Mouse (Mus musculus): ENCODE measurements at regions not wholly inside any gene's neighbourhood (a gene's known extent, or its start where the extent isn't known, plus 50 kb on each side); places are given as distances from the start of the nearest gene placed in this dataset.

DNA sequence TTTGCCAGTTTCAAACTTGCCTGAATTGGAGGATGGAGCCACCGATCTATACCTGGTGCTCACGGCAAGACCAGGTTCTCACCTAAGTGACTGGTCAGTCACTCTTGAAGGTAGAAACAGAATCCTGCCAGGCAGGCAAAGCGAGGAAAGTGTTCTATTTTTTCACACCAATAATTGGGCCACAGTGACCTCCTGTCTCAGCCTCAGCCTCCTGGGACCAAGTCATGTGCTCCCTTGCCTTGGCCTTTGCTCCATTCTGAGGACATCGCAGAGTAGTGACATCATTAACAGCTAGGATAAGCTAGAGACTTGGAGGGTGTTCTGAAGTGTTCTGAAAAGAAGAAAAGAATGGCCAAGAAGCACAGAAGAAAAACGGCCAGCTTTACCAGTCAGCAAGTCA, 67.5 kb upstream of the Crhr1 start:
- DNase-seq (ENCODE audit: low spot score) (no peak), ATAC-seq (replicated peaks; ENCODE audit: low FRiP score) (no peak)
- H3K27me3 ChIP-seq (replicated peaks; ENCODE audit: control insufficient read depth, insufficient read depth, low read length): no peaks in the 10 kb centered on the region
- no peak overlapping the region for H3K4me3 ChIP-seq (ENCODE audit: low read depth, low read length)
- H3K36me3 ChIP-seq (ENCODE audit: control insufficient read depth, insufficient read depth, low read length): no peaks in the 10 kb centered on the region
- H3K4me2 ChIP-seq: no peak overlapping the region
- H3K27ac ChIP-seq (ENCODE audit: low read depth, low read length): no peak overlapping the region
- WGBS: 75% methylated on average over 5 of the region's 5 CpGs
- no peaks in the 10 kb centered on the region for H3K4me1 ChIP-seq (replicated peaks; ENCODE audit: control insufficient read depth, insufficient read depth, low read length)
- H3K9me3 ChIP-seq (ENCODE audit: control insufficient read depth, low read length): no peaks in the 10 kb centered on the region
- H3K9ac ChIP-seq (ENCODE audit: low read depth, low read length): no peak overlapping the region

DNA sequence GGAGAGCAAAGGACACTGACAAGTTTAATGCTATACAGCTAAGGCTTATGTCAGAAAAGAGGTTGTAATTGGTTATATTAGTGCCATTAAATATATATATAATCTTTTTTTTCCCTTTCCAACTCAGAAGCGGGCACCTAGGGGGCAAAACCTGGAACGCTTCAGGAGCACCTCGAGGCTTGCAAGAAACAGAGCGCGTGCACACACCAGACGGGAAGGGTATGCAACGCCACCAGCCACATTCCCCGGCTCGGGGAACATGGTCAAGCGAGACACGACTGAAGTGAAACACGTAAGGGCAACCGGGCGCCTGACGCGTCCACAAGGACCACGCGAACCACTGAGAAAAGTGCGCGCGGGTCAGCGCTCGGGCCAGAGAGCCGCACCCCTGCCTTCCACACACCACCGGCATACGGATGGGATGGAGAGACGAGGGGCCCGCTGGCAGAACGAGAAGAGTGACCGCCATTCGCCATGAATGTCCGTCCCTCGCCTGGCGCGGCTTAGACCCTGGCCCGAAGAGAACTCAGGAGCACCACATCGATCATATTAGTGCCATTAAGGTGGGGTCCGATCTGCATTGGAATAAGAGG, 60.0 kb upstream of the Crhr1 start:
- 85% methylated on average over 38 of the region's 38 CpGs for WGBS
- no peak for ATAC-seq (replicated peaks; ENCODE audit: low FRiP score)
- no peaks in the 10 kb centered on the region for H3K9me3 ChIP-seq (ENCODE audit: control insufficient read depth, low read length)

DNA sequence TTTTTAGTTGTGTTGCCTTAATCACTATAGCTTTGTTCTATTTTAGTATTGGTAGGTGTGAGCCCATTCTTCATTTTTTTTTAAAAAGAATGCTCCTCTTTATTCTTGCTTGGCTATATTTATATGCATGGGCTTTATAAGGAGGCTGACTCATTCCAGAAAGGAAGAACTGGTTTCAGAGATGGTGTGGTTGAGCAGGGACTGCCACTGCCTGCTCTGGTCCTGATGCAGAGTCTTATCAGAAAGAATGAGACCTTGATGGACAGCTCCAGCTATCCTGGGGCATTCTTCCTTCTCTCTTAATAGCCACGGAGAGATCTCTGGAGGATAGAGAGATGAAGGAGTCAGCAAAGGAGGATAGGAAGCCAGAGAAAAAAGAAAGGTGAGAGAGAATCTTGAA, 57.9 kb upstream of the Crhr1 start:
- no peak for DNase-seq (ENCODE audit: low spot score)
- ATAC-seq (replicated peaks; ENCODE audit: low FRiP score): no peak
- Histone ChIP-seq H3K9me3 (ENCODE audit: control insufficient read depth, low read length) (no peaks in the 10 kb centered on the region), H3K4me1 (replicated peaks; ENCODE audit: control insufficient read depth, insufficient read depth, low read length) (no peaks in the 10 kb centered on the region), H3K9ac (ENCODE audit: low read depth, low read length) (no peak overlapping the region), H3K4me2 (no peak overlapping the region), H3K27ac (ENCODE audit: low read depth, low read length) (no peak overlapping the region), H3K36me3 (ENCODE audit: control insufficient read depth, insufficient read depth, low read length) (no peaks in the 10 kb centered on the region), H3K4me3 (ENCODE audit: low read depth, low read length) (no peak overlapping the region), H3K27me3 (replicated peaks; ENCODE audit: control insufficient read depth, insufficient read depth, low read length) (no peaks in the 10 kb centered on the region)
- 42% methylated on average over 1 of the region's 1 CpGs for WGBS

More for the DNA sequence above, 60.0 kb upstream of the Crhr1 start:
- H3K4me2 ChIP-seq: no peak overlapping the region
- DNase-seq (ENCODE audit: low spot score): no peak
- no peak overlapping the region for H3K27ac ChIP-seq (ENCODE audit: low read depth, low read length)
- H3K4me1 ChIP-seq (replicated peaks; ENCODE audit: control insufficient read depth, insufficient read depth, low read length): no peaks in the 10 kb centered on the region
- H3K4me3 ChIP-seq (ENCODE audit: low read depth, low read length): no peak overlapping the region
- no peaks in the 10 kb centered on the region for H3K27me3 ChIP-seq (replicated peaks; ENCODE audit: control insufficient read depth, insufficient read depth, low read length)
- H3K36me3 ChIP-seq (ENCODE audit: control insufficient read depth, insufficient read depth, low read length): no peaks in the 10 kb centered on the region
- no peak overlapping the region for H3K9ac ChIP-seq (ENCODE audit: low read depth, low read length)

DNA sequence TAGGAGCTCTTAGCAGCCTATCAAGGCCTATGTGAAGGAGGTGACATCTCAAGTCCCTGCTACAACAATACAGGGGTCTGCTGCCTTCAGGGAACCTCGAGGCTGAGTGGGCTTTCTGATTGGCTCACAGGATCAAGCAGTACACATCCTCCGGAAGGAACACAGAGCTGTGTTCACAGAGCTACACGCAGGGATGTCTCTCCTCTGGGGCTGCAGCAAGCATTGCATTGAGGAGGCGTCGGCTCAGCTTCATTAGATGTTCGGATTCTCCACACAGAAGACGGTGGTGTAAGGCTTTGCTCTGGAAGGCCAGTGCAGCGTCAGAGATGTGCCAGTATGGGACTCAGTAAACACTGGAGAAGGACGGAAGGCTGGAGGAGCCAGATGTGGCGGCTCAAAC, 57.3 kb upstream of the Crhr1 start:
- H3K9ac ChIP-seq (ENCODE audit: low read depth, low read length): no peak overlapping the region
- H3K27me3 ChIP-seq (replicated peaks; ENCODE audit: control insufficient read depth, insufficient read depth, low read length): no peaks in the 10 kb centered on the region
- no peaks in the 10 kb centered on the region for H3K9me3 ChIP-seq (ENCODE audit: control insufficient read depth, low read length)
- no peaks in the 10 kb centered on the region for H3K36me3 ChIP-seq (ENCODE audit: control insufficient read depth, insufficient read depth, low read length)
- no peak for DNase-seq (ENCODE audit: low spot score)
- H3K4me2 ChIP-seq: no peak overlapping the region
- H3K4me3 ChIP-seq (ENCODE audit: low read depth, low read length): no peak overlapping the region
- H3K27ac ChIP-seq (ENCODE audit: low read depth, low read length): no peak overlapping the region
- 71% methylated on average over 10 of the region's 10 CpGs for WGBS
- ATAC-seq (replicated peaks; ENCODE audit: low FRiP score): no peak
- H3K4me1 ChIP-seq (replicated peaks; ENCODE audit: control insufficient read depth, insufficient read depth, low read length): no peaks in the 10 kb centered on the region

DNA sequence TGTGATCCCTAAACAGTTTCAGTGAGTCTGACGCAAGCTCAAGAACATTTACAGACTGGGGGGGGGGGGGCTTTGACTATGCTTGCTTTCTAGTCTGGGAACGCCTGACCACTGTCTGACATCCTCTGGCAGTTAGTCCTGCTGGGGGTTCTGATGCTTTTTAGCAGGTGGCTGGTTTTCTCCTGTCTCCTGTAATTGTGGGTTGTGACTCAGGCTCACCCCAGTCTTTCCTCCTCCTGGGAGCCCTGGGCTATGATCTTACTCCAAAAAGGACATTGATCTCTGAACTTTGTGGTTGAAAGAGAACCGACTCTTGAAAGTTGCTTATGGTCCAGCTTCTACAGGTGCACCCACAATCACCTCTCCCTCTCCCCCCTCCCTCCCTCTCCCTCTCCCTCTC, 50.6 kb upstream of the Crhr1 start:
- ATAC-seq (replicated peaks; ENCODE audit: low FRiP score): no peak
- DNase-seq (ENCODE audit: low spot score): no peak
- no peaks in the 10 kb centered on the region for H3K36me3 ChIP-seq (ENCODE audit: control insufficient read depth, insufficient read depth, low read length)
- no peak overlapping the region for H3K9ac ChIP-seq (ENCODE audit: low read depth, low read length)
- H3K4me2 ChIP-seq: no peak overlapping the region
- WGBS: 59% methylated on average over 3 of the region's 3 CpGs
- no peaks in the 10 kb centered on the region for H3K4me1 ChIP-seq (replicated peaks; ENCODE audit: control insufficient read depth, insufficient read depth, low read length)
- H3K4me3 ChIP-seq (ENCODE audit: low read depth, low read length): no peak overlapping the region
- H3K27me3 ChIP-seq (replicated peaks; ENCODE audit: control insufficient read depth, insufficient read depth, low read length): no peaks in the 10 kb centered on the region
- no peaks in the 10 kb centered on the region for H3K9me3 ChIP-seq (ENCODE audit: control insufficient read depth, low read length)
- no peak overlapping the region for H3K27ac ChIP-seq (ENCODE audit: low read depth, low read length)

All from liver, embryonic 11.5 days (tissue).